Mouse (Mus musculus): ENCODE measurements around the gene Fyb2.

The Fyb2 gene

GRCm38 (mm10) chr4:105007360-105008018, 94.2 kb downstream of the Fyb2 start:
- no peak for DNase-seq (ENCODE audit: low spot score)

DNA sequence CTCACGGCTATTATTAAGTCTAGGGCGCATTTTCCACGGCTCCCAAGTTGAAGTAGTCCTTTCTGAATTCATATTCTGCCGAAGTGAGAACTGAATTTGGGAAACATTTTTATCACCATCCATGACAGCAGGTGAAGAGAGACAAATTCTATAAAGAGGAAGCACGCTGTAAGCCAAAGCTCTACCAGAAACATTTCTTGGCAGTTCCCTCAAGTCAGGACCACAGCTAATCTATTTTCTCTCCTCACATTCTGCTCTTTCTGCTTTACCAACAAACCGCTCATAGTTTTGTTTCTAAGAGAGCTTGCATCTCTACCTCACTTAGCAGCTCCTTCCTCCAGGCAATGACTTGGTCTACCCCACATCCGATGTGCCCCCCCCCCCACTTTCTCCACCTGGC, 100.5 kb downstream of the Fyb2 start:
- no peak for DNase-seq (ENCODE audit: low spot score)

DNA sequence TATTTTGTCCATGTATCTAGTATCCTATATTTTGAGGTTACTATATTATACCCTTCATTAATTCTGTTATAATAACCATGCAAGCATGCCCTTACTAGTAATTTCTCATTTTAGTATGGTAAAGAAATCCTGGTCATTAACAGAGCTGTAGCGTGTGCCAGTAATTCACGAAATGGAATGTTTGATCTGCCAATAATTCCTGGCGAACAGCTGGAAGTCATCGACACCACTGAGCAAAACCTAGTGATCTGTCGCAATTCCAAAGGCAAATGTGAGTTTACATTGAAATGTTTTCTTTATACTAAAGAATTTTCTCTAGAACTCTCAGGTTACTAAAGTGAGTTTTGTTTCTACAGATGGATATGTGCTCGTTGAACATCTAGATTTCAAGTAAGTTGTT, 102.2 kb downstream of the Fyb2 start:
- DNase-seq (ENCODE audit: low spot score): no peak

- DNase-seq (ENCODE audit: low spot score): no peak
Observed at GRCm38 (mm10) chr4:105016006-105016613, 102.9 kb downstream of the Fyb2 start.

DNA sequence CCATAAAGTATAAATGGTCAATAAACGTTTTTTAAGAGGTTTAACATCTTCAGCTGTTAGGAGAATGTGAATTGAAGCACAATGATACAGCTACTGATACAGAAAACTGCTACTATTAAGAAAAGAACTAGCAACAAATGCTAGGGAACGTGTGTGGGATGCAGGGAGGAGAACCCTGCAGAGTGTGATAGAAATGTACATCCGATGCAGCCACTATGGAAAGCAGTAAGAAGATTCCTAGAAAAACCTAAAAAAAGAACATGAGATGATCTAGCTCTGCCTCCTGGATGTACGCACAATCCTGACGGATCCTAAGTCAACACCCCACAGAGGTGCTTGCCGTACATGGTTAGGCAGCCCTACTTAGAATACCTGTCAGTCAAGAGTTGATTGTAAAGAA, 114.0 kb downstream of the Fyb2 start:
- no peak for DNase-seq (ENCODE audit: low spot score)

GRCm38 (mm10) chr4:105031104-105031503, 117.8 kb downstream of the Fyb2 start:
- no peak for DNase-seq (ENCODE audit: low spot score)

- no peak for DNase-seq (ENCODE audit: low spot score)
Observed at GRCm38 (mm10) chr4:105033153-105033552, 119.9 kb downstream of the Fyb2 start.

DNA sequence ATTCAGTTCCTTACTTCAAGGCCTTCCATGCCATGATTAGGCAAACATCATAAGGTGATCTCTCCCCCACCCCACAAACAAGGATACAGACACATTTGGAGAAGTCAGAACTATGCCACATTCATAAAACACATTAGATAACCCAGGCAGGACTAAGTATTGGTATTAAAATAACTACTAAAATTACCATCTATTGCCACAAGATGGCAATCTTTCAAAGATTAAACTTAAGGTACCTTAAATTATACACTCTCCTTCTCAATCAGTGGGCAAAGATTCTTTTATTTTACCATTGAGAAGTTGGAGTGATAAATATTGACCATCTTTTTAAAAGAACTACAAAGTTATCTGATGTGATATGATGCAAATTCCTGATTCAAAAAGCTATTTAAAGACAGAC, 121.0 kb downstream of the Fyb2 start:
- DNase-seq (ENCODE audit: low spot score): no peak

GRCm38 (mm10) chr4:105050041-105050440, 136.8 kb downstream of the Fyb2 start:
- no peak for DNase-seq (ENCODE audit: low spot score)

DNA sequence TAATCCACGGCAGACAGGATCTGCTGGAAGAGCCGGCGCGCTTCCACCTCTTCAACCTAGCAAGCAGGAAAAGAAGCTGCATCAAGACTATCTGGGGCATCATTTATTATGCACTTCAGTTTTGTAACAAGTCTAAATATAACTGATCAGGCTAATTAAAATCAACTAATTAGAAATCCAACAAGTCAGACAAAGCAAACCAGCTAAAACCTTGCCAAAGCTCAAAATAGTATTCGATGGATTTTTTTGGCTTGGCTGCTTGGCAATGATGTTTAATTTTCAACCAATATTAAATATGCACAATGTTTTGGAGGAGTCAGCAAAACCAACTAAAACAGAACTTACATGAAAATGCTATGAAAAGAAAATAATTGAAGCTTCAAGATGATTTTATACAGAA, 138.0 kb downstream of the Fyb2 start:
- no peak for DNase-seq (ENCODE audit: low spot score)
